Mouse (Mus musculus): ENCODE measurements around the gene Ascl4.

The Ascl4 gene

DNA sequence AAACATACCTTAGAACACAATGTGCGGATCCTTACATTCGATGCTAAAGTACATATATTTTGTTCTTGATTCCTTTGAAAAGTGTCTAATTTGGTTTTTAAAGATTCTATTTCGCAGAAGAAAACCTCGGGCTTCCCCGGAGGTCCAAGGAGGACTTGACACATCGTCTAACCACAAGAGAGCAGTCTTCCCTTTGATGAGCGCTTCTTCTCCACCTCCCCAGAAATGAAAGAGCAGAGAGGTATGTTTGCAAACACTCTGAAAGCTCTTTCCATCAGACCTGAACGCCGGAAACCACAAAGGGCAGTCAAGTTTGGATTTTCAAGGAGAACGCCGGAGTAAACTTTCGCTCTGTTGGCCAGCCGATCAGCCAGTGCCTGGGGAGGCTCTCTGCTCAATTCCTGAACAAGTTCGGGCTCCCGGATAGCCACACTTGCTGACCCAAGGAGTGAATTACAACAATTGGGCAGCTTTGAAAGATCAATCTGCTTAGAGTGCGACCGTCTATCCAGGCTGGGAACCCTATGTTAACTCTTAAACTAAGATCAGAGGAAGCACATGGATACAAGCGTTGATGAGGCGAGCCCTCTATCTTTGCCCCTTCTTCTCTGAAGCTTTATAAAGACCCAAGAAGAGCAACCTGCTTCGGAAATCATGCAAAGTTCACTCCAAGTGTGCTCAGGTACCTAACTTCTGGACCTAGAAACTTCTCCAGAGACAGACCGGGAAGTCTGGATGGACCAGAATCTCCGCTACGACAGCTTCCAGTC is at the start of gene Ascl4:
Gene Ascl4, plus strand, starts transcription at position 6 of the 770 bp plus-strand sequence.
- in situ Hi-C loops (cut with MboI; ENCODE audit: low pct_unique_long_range_greater_than_20kb in 1 of 2, low sequenced_read_pairs in 2 of 2, unreplicated experiment in 1 of 2): no loop called here

DNA sequence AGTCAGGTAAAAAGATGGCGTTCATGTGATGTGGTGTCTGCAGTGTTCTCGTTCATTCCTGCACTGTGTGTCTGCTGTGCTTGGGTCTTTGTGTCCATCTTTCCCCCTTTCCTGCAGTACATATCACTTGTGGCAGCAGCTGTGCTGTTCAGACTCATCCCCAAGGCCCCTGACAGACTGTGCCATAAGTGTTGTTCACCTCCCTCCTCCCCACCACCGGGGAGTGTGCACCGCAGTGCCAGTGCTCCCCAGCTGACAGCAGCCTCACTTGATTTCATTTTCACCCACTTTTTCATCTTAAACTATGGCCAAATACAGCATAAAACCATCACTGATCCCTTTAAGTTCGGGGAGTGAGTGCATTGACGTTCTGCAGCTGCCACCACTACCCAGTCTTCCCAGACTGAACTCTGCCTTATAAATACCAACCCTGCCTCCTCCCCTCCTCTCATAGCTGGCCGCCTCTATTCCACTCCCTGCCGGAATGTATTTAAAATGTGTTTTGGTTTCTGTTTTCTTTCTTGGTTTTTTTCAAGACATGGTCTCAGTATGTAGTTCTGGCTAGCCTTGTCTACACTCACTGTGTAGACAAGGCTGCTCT is 47.5 kb upstream of the Ascl4 start:
- in situ Hi-C loops (cut with MboI; ENCODE audit: low pct_unique_long_range_greater_than_20kb in 1 of 2, low sequenced_read_pairs in 2 of 2, unreplicated experiment in 1 of 2): no loop called here

DNA sequence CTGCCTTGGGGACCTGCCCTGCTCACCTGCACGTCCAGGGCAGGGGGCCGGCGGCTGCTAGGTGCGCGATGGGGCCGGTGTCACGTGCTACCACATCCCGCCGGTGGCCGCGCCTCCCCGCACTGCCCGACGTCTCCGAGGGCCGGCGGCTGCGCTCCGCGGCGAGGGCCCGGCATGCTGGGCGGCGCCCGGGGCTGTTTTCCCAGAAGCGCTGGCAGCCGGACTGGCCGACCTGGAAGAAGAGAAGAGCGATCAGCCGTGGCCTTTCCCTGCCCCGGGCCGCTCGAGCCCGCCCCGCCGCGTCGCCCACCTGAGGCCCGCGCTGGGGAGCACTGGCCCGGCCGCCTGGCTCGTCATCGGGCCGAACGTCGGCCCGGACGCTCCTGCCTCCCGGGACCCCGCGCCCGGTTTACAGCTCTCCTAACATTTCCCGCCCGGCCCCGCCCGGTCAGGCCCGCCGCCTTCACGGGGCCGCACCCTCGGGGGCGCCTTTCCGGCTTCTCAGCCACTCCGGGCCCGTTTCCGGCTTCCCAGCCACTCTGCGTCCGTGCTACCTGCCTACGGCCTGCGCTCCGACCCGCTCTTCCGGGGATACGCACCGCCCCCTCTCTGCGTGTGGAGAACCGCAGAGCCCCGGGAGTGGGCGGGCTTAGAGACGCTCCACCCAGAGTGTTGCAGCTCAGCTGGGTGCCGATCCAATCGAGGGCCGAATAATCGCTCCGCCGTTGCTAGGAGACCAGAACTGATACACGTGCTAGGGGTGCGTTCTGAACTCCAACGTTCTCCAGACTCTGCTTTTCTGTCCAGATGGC is 10.8 kb upstream of the Ascl4 start, which contains the start of gene Prdm4:
Gene Prdm4, minus strand, starts transcription at position 645 of the 812 bp plus-strand sequence.
- in situ Hi-C loops (cut with MboI; ENCODE audit: low pct_unique_long_range_greater_than_20kb in 1 of 2, low sequenced_read_pairs in 2 of 2, unreplicated experiment in 1 of 2): no loop called here

DNA sequence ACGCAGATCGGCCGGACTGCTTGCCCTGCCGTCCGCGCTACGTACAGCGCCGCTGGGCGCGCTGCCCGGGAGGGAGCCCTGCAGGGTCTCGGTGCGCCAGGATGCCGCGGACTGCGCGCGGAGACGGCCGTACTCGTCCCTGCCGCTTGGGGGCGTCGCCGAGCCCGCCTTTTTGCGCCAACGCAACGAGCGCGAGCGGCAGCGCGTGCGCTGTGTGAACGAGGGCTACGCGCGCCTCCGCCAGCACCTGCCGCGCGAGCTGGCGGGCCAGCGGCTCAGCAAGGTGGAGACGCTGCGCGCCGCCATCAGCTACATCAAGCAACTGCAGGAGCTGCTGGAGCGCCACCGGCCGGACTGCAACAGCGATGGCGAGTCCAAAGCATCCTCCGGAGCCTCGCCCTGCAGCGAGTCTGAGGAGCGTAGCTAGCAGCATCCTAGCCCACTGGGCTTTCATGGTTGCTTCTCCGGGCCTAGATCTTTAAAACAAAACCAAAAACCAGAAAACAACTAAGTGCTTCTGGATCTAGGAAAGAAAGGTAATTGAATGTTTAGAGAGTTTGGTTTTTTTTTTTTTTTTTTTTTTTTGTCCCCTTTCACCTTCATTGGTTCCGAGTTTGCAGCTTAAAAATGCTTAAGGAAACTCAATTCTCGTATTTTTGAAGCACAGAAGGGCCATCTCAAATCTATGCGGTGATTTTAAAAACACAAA is 1.2 kb downstream of the Ascl4 start:
- in situ Hi-C loops (cut with MboI; ENCODE audit: low pct_unique_long_range_greater_than_20kb in 1 of 2, low sequenced_read_pairs in 2 of 2, unreplicated experiment in 1 of 2): no loop called here

DNA sequence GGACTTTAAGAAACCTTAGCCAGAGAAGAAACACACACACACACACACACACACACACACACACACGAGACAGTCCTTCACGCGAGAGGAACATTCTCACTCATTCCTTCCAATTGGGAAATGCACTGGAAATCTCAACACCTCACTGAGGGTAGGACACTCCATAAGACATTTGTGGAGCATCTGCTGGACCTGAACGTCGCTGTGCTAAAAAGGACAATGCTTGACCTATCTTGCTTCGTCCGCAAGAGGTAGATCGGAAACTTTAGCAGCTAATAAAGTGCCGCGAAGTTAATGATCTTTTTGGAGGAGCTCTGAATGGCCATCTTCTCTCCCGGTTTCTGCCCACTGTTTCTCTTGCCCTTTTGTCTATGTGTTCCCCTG is 1.7 kb downstream of the Ascl4 start:
- in situ Hi-C loops (cut with MboI; ENCODE audit: low pct_unique_long_range_greater_than_20kb in 1 of 2, low sequenced_read_pairs in 2 of 2, unreplicated experiment in 1 of 2): no loop called here

DNA sequence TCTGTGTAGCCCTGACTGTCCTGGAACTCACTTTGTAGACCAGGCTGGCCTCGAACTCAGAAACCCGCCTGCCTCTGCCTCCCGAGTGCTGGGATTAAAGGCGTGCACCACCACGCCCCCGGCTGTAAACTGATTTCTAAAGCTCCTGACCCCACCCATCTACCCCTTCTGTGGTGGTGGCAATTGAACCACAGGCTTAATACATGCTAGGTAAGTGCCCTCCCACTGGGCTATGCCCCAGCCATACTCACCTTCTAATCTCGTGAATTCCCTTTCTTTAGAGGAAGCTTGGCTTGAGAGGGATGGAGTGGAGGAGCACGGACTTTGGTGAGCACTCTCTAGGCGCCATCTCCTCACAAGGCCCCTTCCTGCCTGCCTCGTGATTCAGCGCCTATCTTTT is 2.5 kb downstream of the Ascl4 start:
- in situ Hi-C loops (cut with MboI; ENCODE audit: low pct_unique_long_range_greater_than_20kb in 1 of 2, low sequenced_read_pairs in 2 of 2, unreplicated experiment in 1 of 2): no loop called here

DNA sequence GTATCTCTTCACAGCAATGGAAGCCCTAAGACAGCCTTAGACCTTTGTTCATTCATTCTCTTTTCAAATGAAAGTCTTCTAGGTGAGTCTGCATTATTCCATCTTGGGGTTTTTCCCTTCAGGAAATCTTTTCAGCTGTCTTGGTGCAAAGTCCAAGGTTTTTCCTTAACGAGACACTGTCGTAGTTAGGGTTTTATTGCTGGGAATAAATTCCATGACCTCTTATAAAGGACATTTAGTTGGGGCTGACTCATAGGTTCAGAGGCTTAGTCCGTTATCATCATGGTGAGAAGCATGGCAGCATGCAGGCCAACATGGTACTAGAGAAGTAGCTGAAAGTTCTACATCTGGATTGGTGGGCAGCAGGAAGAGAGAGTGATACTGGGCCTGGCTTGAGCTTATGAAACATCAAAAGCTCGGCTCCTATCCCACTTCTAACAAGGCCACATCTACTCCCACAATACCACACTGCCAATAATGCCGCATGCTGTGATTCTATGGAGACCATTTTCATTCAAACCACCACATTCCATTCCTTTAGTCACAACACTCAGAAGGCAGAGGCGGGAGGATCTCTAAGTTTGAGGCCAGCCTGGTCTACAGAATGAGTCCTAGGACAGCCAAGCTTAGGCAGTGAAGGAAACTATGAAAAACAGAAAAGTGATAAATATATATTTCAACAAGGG is 8.9 kb downstream of the Ascl4 start:
- in situ Hi-C loops (cut with MboI; ENCODE audit: low pct_unique_long_range_greater_than_20kb in 1 of 2, low sequenced_read_pairs in 2 of 2, unreplicated experiment in 1 of 2): no loop called here

DNA sequence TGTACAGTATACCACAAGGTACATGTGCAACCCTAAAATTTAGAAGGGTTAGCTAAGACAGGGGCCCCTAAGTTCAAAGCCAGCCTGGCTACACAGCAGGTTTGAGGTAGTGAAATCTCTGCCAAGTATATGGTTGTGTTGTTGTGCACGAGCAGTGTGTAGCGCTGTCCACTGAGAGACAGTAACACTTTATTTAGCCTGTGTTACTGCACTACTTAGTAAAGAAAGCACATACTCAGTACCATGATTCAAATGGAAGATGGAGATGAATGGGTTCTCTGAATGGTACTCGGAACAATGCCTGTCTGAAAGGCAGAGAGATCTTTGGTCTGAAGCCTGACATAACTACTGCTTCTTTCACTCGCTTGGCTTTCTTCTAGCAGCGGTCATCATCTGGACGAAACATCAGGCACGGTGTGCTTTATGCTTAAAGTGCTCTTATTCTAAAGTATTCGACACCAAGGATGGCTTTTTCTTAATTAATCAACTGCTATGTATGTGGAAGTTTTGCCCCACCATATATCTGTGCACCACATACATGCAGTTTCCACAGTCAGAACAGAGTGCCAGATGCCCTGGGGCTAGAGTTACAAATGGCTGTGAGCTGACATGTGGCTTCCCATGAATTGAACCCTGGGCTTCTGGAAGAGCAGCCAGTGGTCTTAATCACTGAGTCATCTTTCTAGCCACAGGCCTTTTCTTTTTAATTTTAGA is 21.2 kb downstream of the Ascl4 start:
- in situ Hi-C loops (cut with MboI; ENCODE audit: low pct_unique_long_range_greater_than_20kb in 1 of 2, low sequenced_read_pairs in 2 of 2, unreplicated experiment in 1 of 2): no loop called here

DNA sequence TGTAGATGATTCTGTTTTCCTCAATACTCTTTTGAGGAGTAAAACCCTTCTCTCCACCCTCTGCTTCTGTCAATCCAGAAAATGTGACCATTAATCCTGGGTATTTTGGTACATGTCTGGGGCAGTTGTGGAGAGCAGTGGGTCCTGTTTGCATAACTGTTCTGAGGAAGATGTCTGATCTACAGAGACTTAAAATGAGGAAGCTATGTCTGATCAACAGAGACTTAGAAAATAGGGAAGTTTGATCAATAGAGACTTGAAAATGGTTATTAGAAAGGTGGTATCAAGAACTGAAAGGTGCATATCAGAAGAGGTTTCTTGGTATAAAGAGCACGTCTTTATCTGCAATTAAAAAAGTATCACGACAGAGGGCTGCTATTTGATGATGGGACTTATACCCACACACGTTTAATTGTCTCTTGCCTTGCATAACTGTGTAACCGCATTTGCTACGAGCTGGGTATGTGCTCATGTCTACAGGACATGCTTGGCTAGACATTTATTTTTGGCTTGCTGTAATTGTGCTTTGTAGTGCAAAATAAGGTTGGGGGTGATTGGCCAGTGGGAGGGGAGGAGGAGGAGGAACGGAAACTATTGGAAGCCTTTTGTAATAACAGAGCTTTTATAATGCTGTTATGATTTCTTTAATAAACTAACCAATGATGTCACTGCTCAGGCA is 24.4 kb downstream of the Ascl4 start:
- in situ Hi-C loops (cut with MboI; ENCODE audit: low pct_unique_long_range_greater_than_20kb in 1 of 2, low sequenced_read_pairs in 2 of 2, unreplicated experiment in 1 of 2): loop anchor here (25.0 kb wide), 2 partner anchors 335 to 510 kb away; no protein-coding TSS in a partner anchor

DNA sequence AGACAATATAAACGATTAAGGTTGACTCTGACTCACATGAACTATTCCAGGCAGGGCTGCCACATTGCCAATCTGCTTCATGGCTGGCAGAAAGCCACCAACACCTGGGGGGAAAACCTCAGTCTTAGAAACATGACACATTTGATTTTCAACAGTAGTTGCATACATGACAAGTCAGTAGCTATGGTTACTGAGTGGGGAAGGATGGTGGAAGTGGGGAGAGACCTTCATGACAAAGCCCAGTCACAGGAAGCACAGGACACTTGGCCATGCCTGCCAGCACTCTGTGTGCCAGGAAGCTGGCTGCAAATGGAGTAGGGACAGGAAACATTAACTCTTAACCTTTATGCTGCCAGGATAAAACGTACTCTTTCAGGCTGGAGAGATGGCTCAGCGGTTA is 25.9 kb downstream of the Ascl4 start:
- in situ Hi-C loops (cut with MboI; ENCODE audit: low pct_unique_long_range_greater_than_20kb in 1 of 2, low sequenced_read_pairs in 2 of 2, unreplicated experiment in 1 of 2): loop anchor here (25.0 kb wide), 2 partner anchors 334 to 509 kb away; no protein-coding TSS in a partner anchor

DNA sequence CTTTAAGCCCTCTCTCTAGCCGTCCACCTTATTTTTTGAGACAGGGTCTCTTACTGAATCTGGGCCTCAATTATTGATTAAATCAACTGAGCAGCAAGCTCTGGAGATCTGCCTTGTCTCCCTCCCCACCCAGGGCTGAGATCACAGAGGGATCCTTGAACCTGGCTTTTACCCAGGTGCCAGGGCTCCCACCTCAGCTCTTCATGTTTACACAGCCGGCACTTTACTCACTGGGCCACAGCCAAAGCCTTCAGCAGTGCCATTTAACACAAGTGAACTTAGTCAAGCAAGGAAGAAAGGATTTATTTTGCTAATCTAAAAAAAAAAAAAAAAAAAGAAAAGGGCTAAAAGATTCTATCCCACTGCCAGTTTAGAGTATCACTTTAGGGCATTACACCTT is 26.9 kb downstream of the Ascl4 start:
- in situ Hi-C loops (cut with MboI; ENCODE audit: low pct_unique_long_range_greater_than_20kb in 1 of 2, low sequenced_read_pairs in 2 of 2, unreplicated experiment in 1 of 2): loop anchor here (25.0 kb wide), 2 partner anchors 333 to 508 kb away; no protein-coding TSS in a partner anchor

DNA sequence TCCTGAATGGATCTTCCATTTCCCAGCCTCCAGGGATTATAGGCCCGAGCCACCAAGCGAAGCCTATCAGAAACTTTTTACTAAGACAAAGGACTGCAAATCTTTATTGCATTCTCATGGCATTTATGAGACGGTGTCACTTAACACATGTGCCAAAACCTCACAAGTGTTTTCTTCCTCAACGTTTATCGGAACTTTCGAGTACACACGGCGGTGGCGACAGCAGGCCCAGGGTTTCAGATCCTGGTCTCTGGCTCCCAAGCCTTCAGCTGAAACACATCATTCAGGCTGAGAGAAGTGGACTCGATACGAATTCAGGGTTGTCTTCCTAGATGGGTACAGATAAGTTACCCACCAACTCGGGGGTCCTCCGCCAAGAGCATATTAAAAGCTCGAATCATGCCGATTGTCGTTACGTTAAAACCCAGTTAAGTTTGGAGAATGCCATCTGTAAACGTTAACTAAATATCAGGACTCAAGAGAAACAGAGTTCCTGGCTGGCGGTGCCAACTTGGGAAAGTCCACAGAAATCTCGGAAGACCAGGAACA is 29.5 kb downstream of the Ascl4 start:
- in situ Hi-C loops (cut with MboI; ENCODE audit: low pct_unique_long_range_greater_than_20kb in 1 of 2, low sequenced_read_pairs in 2 of 2, unreplicated experiment in 1 of 2): loop anchor here (25.0 kb wide), 2 partner anchors 330 to 505 kb away; no protein-coding TSS in a partner anchor

DNA sequence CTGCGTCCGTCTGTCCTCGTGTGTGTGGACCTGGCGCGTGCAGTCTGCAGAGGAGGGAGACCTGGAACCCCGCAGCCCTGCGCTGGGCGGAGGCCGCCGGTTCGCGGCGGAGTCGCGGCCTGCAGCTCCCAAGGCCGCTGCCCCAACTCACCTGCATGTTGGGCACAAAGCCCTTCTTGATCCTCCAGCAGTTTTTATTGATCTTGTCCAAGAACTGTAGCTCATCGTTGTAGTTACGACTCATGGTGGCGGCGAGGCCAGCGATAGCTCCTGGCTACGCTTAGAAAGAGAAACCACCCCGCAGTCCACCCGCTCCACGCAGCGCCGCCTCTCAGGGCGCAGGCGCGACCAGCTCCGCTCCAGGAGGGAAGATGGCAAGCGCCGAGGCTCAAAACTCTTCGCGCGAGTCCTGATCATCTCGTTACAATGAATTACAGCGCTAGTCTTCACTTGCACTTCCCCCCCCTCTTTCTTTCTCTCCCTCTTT is 30.0 kb downstream of the Ascl4 start, which contains the start of gene Rtcb:
Gene Rtcb, minus strand, starts transcription at position 360 of the 487 bp plus-strand sequence.
- in situ Hi-C loops (cut with MboI; ENCODE audit: low pct_unique_long_range_greater_than_20kb in 1 of 2, low sequenced_read_pairs in 2 of 2, unreplicated experiment in 1 of 2): loop anchor here (25.0 kb wide), 2 partner anchors 330 to 505 kb away; no protein-coding TSS in a partner anchor

DNA sequence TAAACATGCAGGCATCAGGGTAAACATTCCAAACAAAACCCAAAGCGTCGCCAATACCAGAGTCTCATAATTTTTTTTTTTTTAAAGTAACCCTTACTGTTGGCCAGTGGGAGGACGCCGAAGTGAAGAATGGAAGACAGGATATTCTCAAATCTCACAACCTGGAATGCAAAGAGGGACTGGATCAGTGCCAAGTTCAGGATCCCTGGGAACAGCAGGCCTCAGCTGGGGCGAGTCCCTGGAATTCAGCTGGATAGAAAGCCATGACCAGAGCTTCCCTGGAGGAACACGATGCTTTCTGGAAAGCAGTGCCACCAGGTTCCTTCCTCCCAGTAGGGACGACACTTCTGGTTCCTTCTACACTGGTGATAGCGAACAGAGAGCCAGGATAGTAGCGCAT is 35.4 kb downstream of the Ascl4 start:
- in situ Hi-C loops (cut with MboI; ENCODE audit: low pct_unique_long_range_greater_than_20kb in 1 of 2, low sequenced_read_pairs in 2 of 2, unreplicated experiment in 1 of 2): loop anchor here (10.0 to 25.0 kb wide), 3 partner anchors 324 to 499 kb away; no protein-coding TSS in a partner anchor

DNA sequence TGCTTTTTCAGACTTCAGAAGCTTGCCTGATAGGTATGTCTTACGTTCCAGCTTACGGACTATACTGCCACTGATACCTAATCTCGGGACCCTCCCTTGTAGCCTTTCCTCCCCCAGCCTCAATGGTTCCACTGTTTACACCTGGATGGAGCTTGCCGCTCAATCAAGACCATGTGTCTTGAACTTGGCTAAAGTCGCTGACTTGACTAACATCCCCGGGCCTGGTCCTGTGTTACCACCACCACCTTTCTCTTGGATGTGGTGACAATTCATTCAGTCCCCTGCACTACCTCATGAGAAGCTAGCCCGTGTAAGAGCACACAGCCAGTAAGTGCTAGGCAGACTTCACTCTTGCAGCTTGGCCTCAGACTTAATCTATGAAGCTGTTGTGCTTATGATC is 36.8 kb downstream of the Ascl4 start:
- in situ Hi-C loops (cut with MboI; ENCODE audit: low pct_unique_long_range_greater_than_20kb in 1 of 2, low sequenced_read_pairs in 2 of 2, unreplicated experiment in 1 of 2): loop anchor here (10.0 to 25.0 kb wide), 3 partner anchors 323 to 498 kb away; no protein-coding TSS in a partner anchor

DNA sequence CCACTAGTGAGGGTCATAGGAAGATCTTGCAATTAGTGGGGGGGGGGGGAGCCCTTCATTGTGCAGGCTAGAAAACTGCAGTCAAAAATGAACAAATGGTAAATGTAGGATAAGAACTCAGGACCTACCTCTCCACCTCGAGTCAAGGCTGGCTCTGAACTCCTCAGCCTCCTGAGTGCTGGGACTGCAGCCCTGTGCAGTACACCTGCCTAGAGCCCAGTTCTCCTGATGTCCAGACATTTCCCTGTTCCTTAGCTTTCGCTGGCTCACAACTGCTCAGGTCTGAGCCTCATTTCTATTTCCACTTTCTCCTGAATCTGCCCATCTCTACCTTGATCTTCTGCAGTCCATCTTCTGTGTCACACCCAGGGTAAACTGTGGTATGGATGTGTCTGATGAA is 39.0 kb downstream of the Ascl4 start:
- in situ Hi-C loops (cut with MboI; ENCODE audit: low pct_unique_long_range_greater_than_20kb in 1 of 2, low sequenced_read_pairs in 2 of 2, unreplicated experiment in 1 of 2): loop anchor here (10.0 to 25.0 kb wide), 3 partner anchors 321 to 496 kb away; no protein-coding TSS in a partner anchor

All from mouse embryonic stem cell (cell line).